Mouse (Mus musculus) Patski (cell line): ENCODE data around the gene Nsd2. TPM values are rescaled to one million over a fixed set of nuclear protein-coding genes. Genes with fewer than 3 reads are reported as not detected.
"Not testable (repeated sequence)": the region's sequence is repeated elsewhere in the genome, so short reads cannot be mapped to it uniquely, and the experiment has no call there.

Experiments used
- ATAC-seq: fragments of 100-300 bp; one replicate; pipeline ENCODE4 v1.8.0; 2021
- CTCF ChIA-PET: fragments of 350-600 bp; sonication (Branson Sonifier 250); formaldehyde crosslinking; loops from one replicate; lab custom pipeline; 2022; ENCODE audit warnings: inconsistent platforms; lab: Charles Lee
- POLR2A ChIA-PET: fragments of 350-600 bp; sonication (Branson Sonifier 250); formaldehyde crosslinking; loops from one replicate; lab custom pipeline; 2022; ENCODE audit warnings: antibody characterized with exemption, inconsistent platforms; lab: Charles Lee
- DNase-seq: peaks from one replicate; pipeline ENCODE4 v3.0.0-alpha.2; 2011; ENCODE audit warnings: low read depth, low spot score
- H3K27me3 ChIP-seq: fragments of 371-371 bp; one replicate; pipeline ENCODE4 v1.5.1; 2021
- CTCF ChIP-seq: fragments of 100-300 bp; IDR thresholded peaks from one replicate; pipeline ENCODE4 v1.5.1; 2021
- in situ Hi-C: fragments of 300-500 bp; cut with MboI; formaldehyde crosslinking; loops from 3 replicates; pipeline ENCODE4 v1.11.1; 2018; ENCODE audit warnings: low pct_unique_long_range_greater_than_20kb, mixed read lengths
- polyA plus RNA-seq: library from polyadenylated mRNA; unstranded; gene quantifications from one replicate; pipeline ENCODE4 v1.2.3, GENCODE M21; 2021

Gene Nsd2
- polyA plus RNA-seq, 1 experiment from 2014 or later = 69.6 TPM

DNA sequence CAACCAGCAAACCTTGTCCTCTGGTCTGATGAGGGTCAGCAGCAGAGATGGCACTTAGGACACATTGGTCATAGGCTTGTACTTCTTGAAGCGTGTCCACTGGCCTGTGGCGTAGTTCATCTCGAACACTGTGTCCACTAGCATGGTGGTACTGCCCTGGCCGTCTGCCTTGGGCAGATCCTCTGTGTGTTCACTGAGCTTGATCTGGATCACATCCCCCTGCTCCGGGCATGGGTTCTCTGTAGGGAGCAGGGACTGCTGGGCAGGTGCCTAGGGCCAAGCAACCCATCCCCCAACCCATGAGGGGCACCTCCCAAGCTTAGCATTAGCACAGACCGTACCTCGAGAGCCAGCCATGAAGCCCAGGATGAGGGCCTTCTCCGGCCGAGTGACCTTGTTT, 78.1 kb downstream of the Nsd2 start:
- DNase-seq (no peak), ATAC-seq (no peak)
- ChIA-PET CTCF (no interaction called here), POLR2A (no interaction called here)
- H3K27me3 ChIP-seq = no peaks in the 10 kb centered on the region
- in situ Hi-C loops = no loop called here
- TF ChIP-seq CTCF = no peak

DNA sequence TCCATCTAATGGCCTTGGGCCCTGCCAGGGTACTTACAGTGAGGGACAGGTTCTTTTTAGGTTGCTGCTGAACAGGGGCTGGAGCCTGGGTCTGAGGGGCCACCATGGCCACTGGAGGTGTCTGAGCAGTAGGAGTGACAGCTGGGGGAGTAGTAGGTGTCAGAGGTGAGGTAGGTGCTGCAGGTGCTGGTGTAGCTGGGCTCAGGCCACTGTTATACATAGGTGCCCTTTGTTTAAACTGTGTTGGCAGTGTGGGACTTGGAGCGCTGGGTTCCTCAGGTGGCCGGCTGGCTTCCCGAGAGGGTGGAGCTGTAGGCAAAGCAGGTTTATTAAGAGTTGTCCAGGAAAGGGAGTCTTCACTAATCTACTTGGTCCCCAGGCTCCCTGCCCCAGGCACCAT, 78.7 kb downstream of the Nsd2 start:
- no peak for TF ChIP-seq CTCF
- DNase-seq (no peak), ATAC-seq (no peak)
- ChIA-PET POLR2A (interaction anchor here (1.0 kb wide), 1 partner anchor 29 kb away, joined by 3 read pairs; no protein-coding TSS in a partner anchor), CTCF (interaction anchor here (1.7 kb wide), 1 partner anchor 13 kb away, joined by 9 read pairs; no protein-coding TSS in a partner anchor)
- no peaks in the 10 kb centered on the region for H3K27me3 ChIP-seq
- in situ Hi-C loops = no loop called here

DNA sequence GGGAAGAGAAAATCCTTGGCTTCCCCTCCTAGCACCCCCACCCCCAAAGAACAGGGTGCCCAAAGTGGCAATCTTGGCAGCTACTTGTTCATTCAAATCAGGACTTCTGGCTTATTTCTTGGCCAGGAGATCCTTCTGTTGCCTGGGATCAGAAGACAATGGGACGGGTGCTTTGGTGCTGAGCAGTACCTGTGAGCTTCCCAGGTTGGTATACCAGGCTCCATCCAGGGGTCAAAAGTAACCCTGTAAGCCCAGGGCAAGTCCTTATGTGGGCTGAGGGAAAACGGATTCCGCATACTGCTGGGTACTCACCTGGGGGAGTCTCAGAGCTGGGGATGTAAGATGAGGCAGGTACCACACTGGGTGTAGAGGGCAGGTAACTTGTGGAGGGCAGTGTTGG, 79.6 kb downstream of the Nsd2 start:
- DNase-seq = no peak
- no peak for TF ChIP-seq CTCF
- POLR2A ChIA-PET = interaction anchor here (1.0 kb wide), 1 partner anchor 28 kb away, joined by 3 read pairs; no protein-coding TSS in a partner anchor

DNA sequence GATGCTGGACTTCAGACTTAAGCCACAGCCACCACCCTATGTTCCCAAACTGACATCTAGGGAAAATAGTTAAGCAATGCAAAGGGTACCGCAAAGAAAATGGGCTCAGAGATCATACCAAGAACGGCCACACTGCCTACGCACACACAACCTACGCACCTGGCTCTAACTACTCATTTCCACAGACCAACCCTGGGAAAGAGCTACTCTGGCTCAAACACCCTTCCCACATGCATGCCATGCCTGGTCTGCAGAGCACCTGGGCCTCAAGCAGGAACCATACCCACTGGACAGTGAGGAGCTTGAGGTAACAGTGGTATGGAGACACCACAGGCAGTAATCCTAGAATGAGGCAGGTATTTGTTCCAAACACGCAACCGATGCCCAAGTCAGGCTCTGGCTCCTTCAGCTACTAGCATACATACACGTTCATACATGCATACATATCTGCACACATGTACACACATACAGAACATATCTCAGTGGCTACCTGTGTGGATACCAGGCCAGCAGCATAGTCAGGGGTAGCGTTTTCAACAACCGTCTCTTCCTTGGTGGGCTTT, 80.3 kb downstream of the Nsd2 start:
- in situ Hi-C loops = no loop called here
- no peak for TF ChIP-seq CTCF
- POLR2A ChIA-PET = no interaction called here
- no peak for DNase-seq
- CTCF ChIA-PET = interaction anchor here (0.7 to 1.7 kb wide), 2 partner anchors 12 to 17 kb away, joined by 4 to 9 read pairs; no protein-coding TSS in a partner anchor
- no peaks in the 10 kb centered on the region for H3K27me3 ChIP-seq
- ATAC-seq = no peak

More for the DNA sequence above, 79.6 kb downstream of the Nsd2 start:
- CTCF ChIA-PET = interaction anchor here (1.7 kb wide), 1 partner anchor 13 kb away, joined by 9 read pairs; no protein-coding TSS in a partner anchor
- no peak for ATAC-seq
- no peaks in the 10 kb centered on the region for H3K27me3 ChIP-seq
- in situ Hi-C loops = no loop called here

DNA sequence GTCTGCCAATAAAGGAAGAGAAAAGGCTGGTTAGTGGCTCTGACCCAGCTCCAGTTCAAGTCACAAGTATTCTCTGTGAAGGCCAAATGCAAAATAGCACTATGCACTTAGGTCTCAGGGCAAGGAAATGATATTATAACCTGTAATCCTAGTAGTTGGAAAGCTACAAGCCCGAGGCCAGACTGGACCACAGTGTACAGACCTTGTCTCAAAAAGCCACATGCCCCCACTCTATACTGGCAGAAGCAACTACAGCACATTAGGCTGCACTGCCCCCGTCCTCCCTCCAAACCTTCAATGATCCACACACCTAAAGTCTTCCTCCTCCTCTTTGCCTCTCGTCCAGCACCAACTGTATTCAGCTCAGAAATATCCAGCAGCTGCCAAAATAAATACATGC, 80.8 kb downstream of the Nsd2 start:
- ATAC-seq = no peak
- CTCF ChIA-PET = interaction anchor here (0.7 to 1.4 kb wide), 3 partner anchors 15 to 16 kb away, joined by 3 to 4 read pairs (median 3); no protein-coding TSS in a partner anchor
- POLR2A ChIA-PET = no interaction called here
- in situ Hi-C loops = no loop called here
- TF ChIP-seq CTCF = no peak
- H3K27me3 ChIP-seq = no peaks in the 10 kb centered on the region
- no peak for DNase-seq

DNA sequence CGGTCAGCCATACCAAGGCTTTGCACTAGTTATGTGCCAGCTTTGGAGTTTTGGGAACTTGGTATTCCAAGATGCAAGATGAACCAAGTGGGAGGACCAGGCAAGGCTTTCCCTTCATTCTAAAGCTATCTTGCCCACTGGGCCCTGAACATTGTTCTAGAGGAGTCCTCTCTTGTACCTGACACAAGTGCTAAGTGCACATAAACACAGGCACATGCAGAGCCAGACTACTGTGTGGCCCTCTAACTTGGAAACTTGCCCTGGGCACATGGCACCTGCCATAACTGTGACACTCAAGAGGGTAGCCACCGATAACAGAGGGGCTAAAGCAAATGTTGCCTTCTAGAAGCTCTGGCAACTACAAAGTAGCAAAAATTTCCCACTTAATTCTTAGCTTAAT, 82.2 kb downstream of the Nsd2 start:
- no peak for TF ChIP-seq CTCF
- ATAC-seq (no peak), DNase-seq (no peak)
- POLR2A ChIA-PET = interaction anchor here (1.2 to 2.0 kb wide), 2 partner anchors 10 to 15 kb away, joined by 3 to 13 read pairs; no protein-coding TSS in a partner anchor
- no peaks in the 10 kb centered on the region for H3K27me3 ChIP-seq
- in situ Hi-C loops = no loop called here
- CTCF ChIA-PET = interaction anchor here (1.3 to 1.5 kb wide), 4 partner anchors 14 to 32 kb away, joined by 3 to 4 read pairs (median 4); no protein-coding TSS in a partner anchor

DNA sequence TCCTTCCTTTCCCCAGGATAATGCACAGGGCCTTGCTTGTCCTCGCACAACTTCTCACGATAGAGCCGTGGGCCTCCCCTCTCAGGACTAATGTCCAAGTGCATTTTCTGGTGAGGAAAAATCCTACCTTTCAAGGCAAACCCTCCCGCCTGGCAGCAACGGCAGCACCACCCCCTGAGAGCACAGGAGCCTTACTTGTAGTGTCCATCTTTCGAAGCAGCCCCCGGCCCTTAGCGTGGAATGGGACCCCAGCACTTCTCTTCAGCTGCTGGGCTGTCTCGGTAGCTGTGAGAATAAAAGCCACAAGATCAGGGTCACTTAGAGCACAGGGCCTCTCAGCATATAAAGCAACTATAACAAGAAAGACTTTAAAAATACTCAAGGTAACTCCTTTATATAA, 82.7 kb downstream of the Nsd2 start:
- no peak for TF ChIP-seq CTCF
- in situ Hi-C loops = no loop called here
- no peak for DNase-seq
- ChIA-PET CTCF (interaction anchor here (1.4 to 1.5 kb wide), 2 partner anchors 19 to 31 kb away, joined by 4 read pairs; no protein-coding TSS in a partner anchor), POLR2A (interaction anchor here (1.2 to 2.0 kb wide), 2 partner anchors 9 to 14 kb away, joined by 3 to 13 read pairs; no protein-coding TSS in a partner anchor)
- no peaks in the 10 kb centered on the region for H3K27me3 ChIP-seq
- ATAC-seq = no peak

DNA sequence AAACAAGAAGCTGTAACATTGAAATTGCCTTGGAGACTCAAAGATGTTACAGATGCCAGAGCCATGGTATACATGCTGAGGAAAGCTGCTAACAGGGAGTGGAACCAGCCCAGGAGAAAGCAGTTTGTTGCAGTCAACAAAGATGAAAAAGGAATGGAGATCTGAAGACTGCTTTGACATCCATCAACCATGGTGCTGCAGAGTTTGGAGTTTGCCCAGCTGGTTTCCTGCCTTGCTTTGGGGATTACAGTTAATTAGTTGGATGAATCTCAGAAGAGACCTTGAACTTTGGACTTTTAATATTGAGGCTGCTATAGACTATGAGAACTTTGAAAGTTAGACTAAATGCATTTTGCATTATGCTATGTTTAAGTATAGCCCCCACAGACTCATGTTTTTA, 94.5 kb downstream of the Nsd2 start:
- H3K27me3 ChIP-seq, POLR2A ChIA-PET, in situ Hi-C loops, ATAC-seq, CTCF ChIA-PET, DNase-seq: not testable (repeated sequence)

DNA sequence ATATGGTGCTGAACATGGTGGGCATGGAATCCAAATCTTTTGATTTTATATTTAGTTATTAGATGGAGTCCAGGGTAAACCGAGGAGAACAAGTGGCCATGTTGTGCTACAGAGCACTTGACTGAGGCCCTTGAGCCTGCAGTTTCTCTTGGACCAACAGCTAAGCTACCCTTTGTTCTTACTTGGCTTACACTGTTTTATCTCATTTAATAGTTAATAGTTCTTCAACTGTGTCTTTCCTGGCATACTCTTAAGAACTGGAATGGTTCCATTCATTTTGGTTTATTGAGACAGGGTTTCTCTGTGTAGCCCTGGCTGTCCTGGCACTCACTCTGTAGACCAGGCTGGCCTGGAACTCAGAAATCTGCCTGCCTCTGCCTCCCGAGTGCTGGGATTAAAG, 96.1 kb downstream of the Nsd2 start:
- in situ Hi-C loops = not testable (repeated sequence)
- CTCF ChIA-PET = interaction anchor here (0.9 to 1.0 kb wide), 2 partner anchors 15 to 26 kb away, joined by 3 to 4 read pairs; no protein-coding TSS in a partner anchor

DNA sequence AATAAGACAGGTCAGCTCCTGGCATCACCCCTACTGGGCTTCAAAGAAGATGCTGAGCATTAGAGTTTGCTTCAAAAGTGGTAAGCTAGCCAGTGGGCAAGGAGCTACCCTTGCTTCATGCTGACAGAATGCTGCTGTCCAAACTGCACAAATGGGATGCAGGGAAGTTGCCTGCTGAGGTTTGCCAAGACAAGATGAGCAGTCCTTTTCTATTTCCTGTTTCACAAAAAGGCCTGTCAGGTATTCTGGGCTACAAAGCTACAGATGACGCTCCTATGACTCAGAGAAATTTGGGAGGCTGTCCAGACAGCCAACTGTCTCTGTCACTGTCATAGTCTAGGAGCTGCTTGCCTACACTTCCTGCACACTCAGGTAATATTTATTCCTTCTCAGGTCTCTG, 98.9 kb downstream of the Nsd2 start:
- no peak for TF ChIP-seq CTCF
- no peak for ATAC-seq

More for the DNA sequence above, 96.1 kb downstream of the Nsd2 start:
- H3K27me3 ChIP-seq, POLR2A ChIA-PET, ATAC-seq, DNase-seq: not testable (repeated sequence)

DNA sequence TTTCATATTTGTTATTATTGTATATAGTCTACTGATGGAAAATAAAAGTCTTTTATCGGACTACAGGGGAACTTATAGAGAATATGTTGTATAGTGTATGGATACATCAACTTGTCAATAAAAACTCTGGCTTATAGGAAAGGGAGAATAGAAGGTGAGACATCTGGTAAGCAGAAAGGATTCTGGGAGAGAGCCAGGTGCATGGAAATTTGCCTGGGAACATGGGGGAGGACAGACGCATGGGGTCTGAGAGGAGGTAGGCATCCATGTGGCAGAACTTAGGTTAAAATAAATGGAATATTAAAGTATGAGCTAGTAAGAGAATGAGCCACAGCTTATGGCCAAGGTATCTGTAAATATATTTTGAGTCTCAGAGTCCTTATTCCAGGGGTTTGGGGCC, 99.5 kb downstream of the Nsd2 start:
- no peak for ATAC-seq
- POLR2A ChIA-PET = no interaction called here
- no peaks in the 10 kb centered on the region for H3K27me3 ChIP-seq
- TF ChIP-seq CTCF = no peak
- CTCF ChIA-PET = interaction anchor here (0.7 kb wide), 1 partner anchor 32 kb away, joined by 3 read pairs; no protein-coding TSS in a partner anchor
- DNase-seq = no peak
- in situ Hi-C loops = no loop called here

More for the DNA sequence above, 98.9 kb downstream of the Nsd2 start:
- ChIA-PET CTCF (no interaction called here), POLR2A (no interaction called here)
- in situ Hi-C loops = no loop called here
- no peaks in the 10 kb centered on the region for H3K27me3 ChIP-seq
- no peak for DNase-seq
